ENCODE assay signal across 13 mouse cellular contexts in the genomic region with DNA sequence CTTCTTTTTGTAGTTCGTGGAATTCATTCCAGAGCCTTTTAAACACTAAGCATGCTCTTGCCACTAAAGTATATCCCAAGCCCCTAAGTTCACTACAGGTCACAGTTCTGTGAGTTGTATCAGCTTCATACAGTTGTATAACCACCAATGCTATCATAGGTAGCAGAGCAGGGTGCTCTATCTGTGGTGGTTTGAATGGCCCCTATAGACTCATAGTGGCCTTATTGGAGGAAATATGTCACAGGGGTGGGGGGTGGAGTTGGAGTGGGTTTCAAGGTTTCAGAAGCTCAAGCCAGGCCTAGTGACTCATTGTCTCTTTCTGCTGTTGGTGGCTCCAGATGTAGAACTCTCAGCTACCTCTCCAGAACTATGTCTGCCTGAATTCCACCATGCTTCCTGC.
"Had no signal": no experiment of that assay in that cellular context is flagged by ENCODE, and none has a peak within 500 bp of the region (broad histone marks: within the 10 kb centered on the region; RNA-seq: fewer than 3 reads in every experiment).

No protein-coding gene starts in this region.

- H3K27me3 ChIP-seq: liver, embryonic 15.5 days; lung, embryonic 15.5 days had no signal

- DNase-seq: kidney, adult 2 months; kidney, postnatal 36 days; layer of hippocampus, postnatal 36 days; lung, adult 18-20 months; lung, postnatal 10 days; lung, postnatal 36 days; midbrain, embryonic 14.5 days; thymus, adult 18-20 months; thymus, postnatal 36 days had no signal

- H3K4me3 ChIP-seq: left cerebral cortex, adult 2 months; liver, embryonic 15.5 days; lung, embryonic 15.5 days had no signal

- H3K9me3 ChIP-seq: liver, embryonic 15.5 days; lung, embryonic 15.5 days had no signal

- H3K27ac ChIP-seq: kidney, postnatal 0 days; left cerebral cortex, adult 2 months; liver, embryonic 15.5 days; lung, embryonic 15.5 days had no signal

- H3K36me3 ChIP-seq: liver, embryonic 15.5 days; lung, embryonic 15.5 days had no signal

- H3K4me2 ChIP-seq: liver, embryonic 15.5 days; lung, embryonic 15.5 days had no signal

- H3K9ac ChIP-seq: liver, embryonic 15.5 days; lung, embryonic 15.5 days had no signal
